Mouse (Mus musculus): Measurements from ENCODE around the gene Tbx10.

GRCm38 (mm10) chr19:4005091-4005490 lies 12.5 kb downstream of the Tbx10 start:
- TF ChIP-seq POLR2A (IDR thresholded peaks at IDR 0.05; ENCODE audit: insufficient read depth, low read length) (no peak), CTCF (IDR thresholded peaks at IDR 0.05; ENCODE audit: low read depth, low read length) (no peak)
